Mouse (Mus musculus) CH12.LX (cell line): ENCODE results near the gene Slc9a9.

Experiments used
- CTCF ChIP-seq, 2 experiments: IDR thresholded peaks in 1 of 2; conservative IDR thresholded peaks in 1 of 2; 2 replicates each; pipeline ENCODE4 v1.5.1; 2011 to 2012; ENCODE audit warnings: low read depth in 2 of 2, low read length in 2 of 2, improper control_type of control experiment in 1 of 2, inconsistent platforms in 1 of 2, mild to moderate bottlenecking in 1 of 2, moderate library complexity in 1 of 2
- ETS1 ChIP-seq: conservative IDR thresholded peaks from 2 replicates; pipeline ENCODE4 v1.6.1; 2012; ENCODE audit warnings: low read depth, mild to moderate bottlenecking, inconsistent platforms, low read length, improper control_type of control experiment, moderate library complexity
- MAX ChIP-seq: IDR thresholded peaks from 2 replicates; pipeline ENCODE4 v1.6.1; 2011; ENCODE audit warnings: low read length, improper control_type of control experiment
- MAZ ChIP-seq: IDR thresholded peaks from 2 replicates; pipeline ENCODE4 v1.6.1; 2012; ENCODE audit warnings: low read depth, mild to moderate bottlenecking, inconsistent platforms, low read length, improper control_type of control experiment, moderate library complexity
- MYC ChIP-seq: IDR thresholded peaks from 2 replicates; pipeline ENCODE4 v1.6.1; 2011; ENCODE audit warnings: low read depth, mild to moderate bottlenecking, improper control_type of control experiment, low read length
- POLR2A ChIP-seq: IDR thresholded peaks from 2 replicates; pipeline ENCODE4 v1.6.1; 2011; ENCODE audit warnings: low read depth, mild to moderate bottlenecking, improper control_type of control experiment, low read length
- ZMIZ1 ChIP-seq: IDR thresholded peaks from 2 replicates; pipeline ENCODE4 v1.6.1; 2012; ENCODE audit warnings: low read depth, mild to moderate bottlenecking, inconsistent platforms, low read length, improper control_type of control experiment

DNA sequence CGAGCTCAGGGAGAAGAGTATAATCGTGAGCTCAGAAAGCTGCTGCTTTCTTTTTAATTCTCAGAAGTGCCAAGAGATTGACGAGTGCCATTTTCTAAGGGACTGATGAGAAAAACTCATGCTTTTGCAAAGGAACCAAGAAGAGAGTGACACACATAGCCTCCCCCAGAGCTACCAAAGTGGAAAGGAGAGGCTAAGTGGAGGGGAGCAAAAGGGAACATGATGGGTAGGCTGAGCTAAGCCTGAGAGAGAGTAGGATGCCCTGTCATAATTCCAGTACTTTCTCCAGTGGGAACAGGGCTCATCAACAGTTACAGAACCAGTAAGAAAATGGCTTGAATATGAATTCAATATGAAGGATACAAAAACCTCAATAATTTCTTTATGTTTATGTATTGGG is 40.8 kb upstream of the Slc9a9 start:
- TF ChIP-seq POLR2A (no peak), MAX (no peak), MYC (no peak), MAZ (no peak), ZMIZ1 (no peak), ETS1 (no peak), CTCF (conservative IDR thresholded peaks at IDR 0.05 in 1 of 2, IDR thresholded peaks at IDR 0.05 in 1 of 2; ENCODE audit: low read depth in 2 of 2, low read length in 2 of 2) (no peak)
